Comparison of ENCODE assay signal across 17 mouse cellular contexts in genomic region chr11:12309423-12310023, GRCm38 (mm10).
DNase-seq lines count a peak whose midpoint lies in the region; ATAC-seq and TF ChIP-seq lines count a peak whose summit lies in the region.
"Had no signal": no experiment of that assay in that cellular context is flagged by ENCODE, and none has a peak within 500 bp of the region (broad histone marks: within the 10 kb centered on the region; RNA-seq: fewer than 3 reads in every experiment).

No protein-coding gene starts in this region.

- TF ChIP-seq RAD21 in MEL (IDR thresholded peaks at IDR 0.05; ENCODE audit: low read depth, low read length) = no peak

- TF ChIP-seq CTCF in heart, postnatal 0 days (IDR thresholded peaks at IDR 0.05; ENCODE audit: low read depth) = no peak
- no peak for TF ChIP-seq CTCF in MEL (IDR thresholded peaks at IDR 0.05 in 2 of 3, conservative IDR thresholded peaks at IDR 0.05 in 1 of 3; ENCODE audit: control insufficient read depth in 1 of 3, insufficient read depth in 1 of 3, low read depth in 2 of 3, low read length in 3 of 3, poor library complexity in 1 of 3, severe bottlenecking in 1 of 3)

- DNase-seq in forebrain, embryonic 11.5 days (ENCODE audit: low spot score) = peak; percentile 50
- no peak for DNase-seq in heart, postnatal 0 days (ENCODE audit: low spot score)
- no peak for DNase-seq in heart, adult 18-20 months
- peak; percentile 47 for DNase-seq in MEL (ENCODE audit: low read depth, low spot score)
- no peak for DNase-seq in liver, embryonic 13.5 days
- no peak for DNase-seq in hindbrain, embryonic 10.5 days (ENCODE audit: low spot score)
- DNase-seq: cerebellum, adult 11-12 months; gastrocnemius, postnatal 36 days; lung, embryonic 14.5 days; thymus, adult 18-20 months had no signal

- TF ChIP-seq POLR2A in MEL (IDR thresholded peaks at IDR 0.05; ENCODE audit: control insufficient read depth in 1 of 2, insufficient read depth in 1 of 2, low read depth in 1 of 2, low read length in 2 of 2, poor library complexity in 1 of 2) = no peak

- WGBS in forebrain, embryonic 11.5 days = 14% methylated on average over 3 of the region's 3 CpGs
- 20% methylated on average over 3 of the region's 3 CpGs for WGBS in forebrain, embryonic 16.5 days
- WGBS in heart, postnatal 0 days = 33% methylated on average over 3 of the region's 3 CpGs
- WGBS in liver, embryonic 13.5 days (ENCODE audit: insufficient replicate concordance) = 13% methylated on average over 3 of the region's 3 CpGs
- 52% methylated on average over 3 of the region's 3 CpGs for WGBS in hindbrain, embryonic 10.5 days

- no peak overlapping the region for H3K27ac ChIP-seq in forebrain, embryonic 11.5 days (ENCODE audit: low read depth, low read length)
- no peak overlapping the region for H3K27ac ChIP-seq in forebrain, embryonic 16.5 days (ENCODE audit: low read length)
- peak overlapping the region; percentile 67 for H3K27ac ChIP-seq in heart, postnatal 0 days (ENCODE audit: low read depth)
- H3K27ac ChIP-seq in MEL (ENCODE audit: control insufficient read depth, low read depth, low read length) = no peak overlapping the region
- no peak overlapping the region for H3K27ac ChIP-seq in liver, embryonic 13.5 days
- H3K27ac ChIP-seq in hindbrain, embryonic 10.5 days = no peak overlapping the region
- H3K27ac ChIP-seq: hindbrain, embryonic 13.5 days; kidney, embryonic 15.5 days; limb, embryonic 12.5 days; macrophage had no signal

- no peaks in the 10 kb centered on the region for H3K36me3 ChIP-seq in forebrain, embryonic 11.5 days (ENCODE audit: control insufficient read depth, insufficient read depth, low read length)
- no peaks in the 10 kb centered on the region for H3K36me3 ChIP-seq in forebrain, embryonic 16.5 days (ENCODE audit: control insufficient read depth, insufficient read depth)
- H3K36me3 ChIP-seq in heart, postnatal 0 days (replicated peaks; ENCODE audit: control insufficient read depth, insufficient read depth, low read length) = no peaks in the 10 kb centered on the region
- H3K36me3 ChIP-seq in MEL (ENCODE audit: control insufficient read depth in 1 of 2, insufficient read depth in 2 of 2, low read length in 2 of 2) = no peaks in the 10 kb centered on the region
- no peaks in the 10 kb centered on the region for H3K36me3 ChIP-seq in liver, embryonic 13.5 days
- no peaks in the 10 kb centered on the region for H3K36me3 ChIP-seq in hindbrain, embryonic 10.5 days
- H3K36me3 ChIP-seq: hindbrain, embryonic 13.5 days; intestine, embryonic 15.5 days; kidney, embryonic 15.5 days; limb, embryonic 12.5 days had no signal

- no peaks in the 10 kb centered on the region for H3K27me3 ChIP-seq in forebrain, embryonic 11.5 days (ENCODE audit: control insufficient read depth, insufficient read depth, low read length)
- 0 out of 2 replicates have a peak, but pooled peaks cover 2% of the 10 kb centered on the region for H3K27me3 ChIP-seq in forebrain, embryonic 16.5 days (replicated peaks; ENCODE audit: control insufficient read depth, insufficient read depth, low read length)
- no peaks in the 10 kb centered on the region for H3K27me3 ChIP-seq in heart, postnatal 0 days (ENCODE audit: control insufficient read depth, insufficient read depth, low read length)
- no peaks in the 10 kb centered on the region for H3K27me3 ChIP-seq in MEL (ENCODE audit: control insufficient read depth in 1 of 2, insufficient read depth in 2 of 2, low read length in 2 of 2)
- 0 out of 2 replicates have a peak, but pooled peaks cover 6% of the 10 kb centered on the region for H3K27me3 ChIP-seq in liver, embryonic 13.5 days
- peaks cover 4% of the 10 kb centered on the region; the same call in 1 of the 2 replicates for H3K27me3 ChIP-seq in hindbrain, embryonic 10.5 days (ENCODE audit: insufficient read depth, poor library complexity, severe bottlenecking)
- H3K27me3 ChIP-seq: hindbrain, embryonic 13.5 days; intestine, embryonic 15.5 days; kidney, embryonic 15.5 days; limb, embryonic 12.5 days had no signal

- ATAC-seq in forebrain, embryonic 11.5 days (replicated peaks; ENCODE audit: low FRiP score) = 0 out of 2 replicates have a peak, but pooled peaks have one; percentile 30
- no peak for ATAC-seq in forebrain, embryonic 16.5 days
- ATAC-seq in heart, postnatal 0 days (ENCODE audit: insufficient read depth, low read depth) = peak; percentile 61; the same call in 1 of the 2 replicates
- peak; percentile 39; the same call in 1 of the 2 replicates for ATAC-seq in liver, embryonic 13.5 days (ENCODE audit: low read depth)
- ATAC-seq in cerebellum, adult (ENCODE audit: insufficient number of reproducible peaks, low FRiP score, low TSS enrichment) = no peak
- ATAC-seq: intestine, embryonic 15.5 days had no signal

- no peak overlapping the region for H3K4me2 ChIP-seq in forebrain, embryonic 11.5 days (ENCODE audit: low read depth, low read length, severe bottlenecking)
- no peak overlapping the region for H3K4me2 ChIP-seq in forebrain, embryonic 16.5 days (ENCODE audit: low read length)
- H3K4me2 ChIP-seq in heart, postnatal 0 days (ENCODE audit: low read depth, low read length) = peak overlapping the region; percentile 36; the same call in 1 of the 2 replicates
- no peak overlapping the region for H3K4me2 ChIP-seq in liver, embryonic 13.5 days
- H3K4me2 ChIP-seq: hindbrain, embryonic 13.5 days; intestine, embryonic 15.5 days; kidney, embryonic 15.5 days; limb, embryonic 12.5 days; lung, embryonic 14.5 days had no signal

- H3K9me3 ChIP-seq in forebrain, embryonic 11.5 days (ENCODE audit: control insufficient read depth, low read length) = no peaks in the 10 kb centered on the region
- H3K9me3 ChIP-seq in forebrain, embryonic 16.5 days (ENCODE audit: control insufficient read depth, low read length) = no peaks in the 10 kb centered on the region
- no peaks in the 10 kb centered on the region for H3K9me3 ChIP-seq in heart, postnatal 0 days (replicated peaks; ENCODE audit: control insufficient read depth, low read length)
- H3K9me3 ChIP-seq in MEL (replicated peaks; ENCODE audit: insufficient read depth, low read length) = no peaks in the 10 kb centered on the region
- no peaks in the 10 kb centered on the region for H3K9me3 ChIP-seq in liver, embryonic 13.5 days (replicated peaks)
- H3K9me3 ChIP-seq in hindbrain, embryonic 10.5 days = no peaks in the 10 kb centered on the region
- H3K9me3 ChIP-seq: hindbrain, embryonic 13.5 days; intestine, embryonic 15.5 days; kidney, embryonic 15.5 days; limb, embryonic 12.5 days had no signal

- H3K79me2 ChIP-seq in MEL (ENCODE audit: control insufficient read depth, insufficient read depth, low read length, poor library complexity) = no peaks in the 10 kb centered on the region

- no peak overlapping the region for H3K9ac ChIP-seq in forebrain, embryonic 11.5 days (ENCODE audit: low read length)
- H3K9ac ChIP-seq in forebrain, embryonic 16.5 days (replicated peaks; ENCODE audit: low read depth, low read length) = no peak overlapping the region
- peak overlapping the region; percentile 30 for H3K9ac ChIP-seq in heart, postnatal 0 days (replicated peaks; ENCODE audit: low read depth, low read length)
- H3K9ac ChIP-seq in MEL (ENCODE audit: control insufficient read depth, low read depth, low read length, poor library complexity, severe bottlenecking) = no peak overlapping the region
- no peak overlapping the region for H3K9ac ChIP-seq in liver, embryonic 13.5 days
- H3K9ac ChIP-seq: hindbrain, embryonic 13.5 days; intestine, embryonic 15.5 days; kidney, embryonic 15.5 days; limb, embryonic 12.5 days; lung, embryonic 14.5 days had no signal

- H3K4me1 ChIP-seq in forebrain, embryonic 11.5 days (replicated peaks; ENCODE audit: control insufficient read depth, insufficient read depth, low read length) = no peaks in the 10 kb centered on the region; the same call in 1 of the 2 replicates
- H3K4me1 ChIP-seq in forebrain, embryonic 16.5 days (replicated peaks; ENCODE audit: control insufficient read depth, insufficient read depth, low read length) = no peaks in the 10 kb centered on the region
- H3K4me1 ChIP-seq in heart, postnatal 0 days (ENCODE audit: control insufficient read depth, insufficient read depth) = peaks cover 10% of the 10 kb centered on the region; the same call in 1 of the 2 replicates
- H3K4me1 ChIP-seq in MEL (ENCODE audit: control insufficient read depth in 1 of 2, insufficient read depth in 2 of 2, low read length in 2 of 2) = no peaks in the 10 kb centered on the region
- no peaks in the 10 kb centered on the region for H3K4me1 ChIP-seq in liver, embryonic 13.5 days (replicated peaks)
- H3K4me1 ChIP-seq in hindbrain, embryonic 10.5 days (replicated peaks) = no peaks in the 10 kb centered on the region
- H3K4me1 ChIP-seq: hindbrain, embryonic 13.5 days; intestine, embryonic 15.5 days; kidney, embryonic 15.5 days; limb, embryonic 12.5 days had no signal

- no peak overlapping the region for H3K4me3 ChIP-seq in forebrain, embryonic 11.5 days (ENCODE audit: low read depth, low read length)
- H3K4me3 ChIP-seq in forebrain, embryonic 16.5 days (replicated peaks; ENCODE audit: low read length) = no peak overlapping the region
- H3K4me3 ChIP-seq in heart, postnatal 0 days (ENCODE audit: low read depth, low read length) = 0 out of 2 replicates have a peak overlapping the region, but pooled peaks have one; percentile 7
- no peak overlapping the region for H3K4me3 ChIP-seq in MEL (ENCODE audit: control insufficient read depth in 1 of 2, insufficient read depth in 1 of 2, low read depth in 2 of 2, low read length in 2 of 2)
- H3K4me3 ChIP-seq in liver, embryonic 13.5 days (replicated peaks) = no peak overlapping the region
- H3K4me3 ChIP-seq in hindbrain, embryonic 10.5 days = no peak overlapping the region
- H3K4me3 ChIP-seq: hindbrain, embryonic 13.5 days; intestine, embryonic 15.5 days; kidney, embryonic 15.5 days; limb, embryonic 12.5 days had no signal

- no peak for TF ChIP-seq EP300 in heart, postnatal 0 days (IDR thresholded peaks at IDR 0.05; ENCODE audit: low read depth)
- TF ChIP-seq EP300 in MEL (IDR thresholded peaks at IDR 0.05; ENCODE audit: low read depth in 1 of 2, low read length in 2 of 2) = 0 out of 4 replicates have a peak, but pooled peaks of 1 of the 2 experiments have one; percentile 20

TF ChIP-seq in MEL, 35 proteins besides CTCF, POLR2A, EP300 and RAD21:
- TF ChIP-seq MAX (IDR thresholded peaks at IDR 0.05; ENCODE audit: low read length) (no peak), KAT2A (conservative IDR thresholded peaks at IDR 0.05; ENCODE audit: low read depth, low read length) (no peak), TBP (IDR thresholded peaks at IDR 0.05; ENCODE audit: low read depth, low read length) (no peak), GABPA (IDR thresholded peaks at IDR 0.05; ENCODE audit: low read depth, low read length) (no peak), MYC (IDR thresholded peaks at IDR 0.05; ENCODE audit: low read depth, low read length) (no peak), HCFC1 (IDR thresholded peaks at IDR 0.05; ENCODE audit: low read depth, low read length) (no peak), TAL1 (IDR thresholded peaks at IDR 0.05; ENCODE audit: low read length) (no peak), NRF1 (IDR thresholded peaks at IDR 0.05; ENCODE audit: insufficient read depth, low read depth, low read length, poor library complexity, severe bottlenecking) (no peak), SMC3 (IDR thresholded peaks at IDR 0.05; ENCODE audit: low read depth, low read length) (no peak)
TF ChIP-seq in MEL: peak in this region for 0.

Comparison
In these comparisons a context has a peak if more than half of its experiments do, and no peak if none do; other contexts are left out.
1. ATAC-seq: peak in forebrain, embryonic 11.5 days (single experiment), heart, postnatal 0 days (single experiment) and liver, embryonic 13.5 days (single experiment); none in forebrain, embryonic 16.5 days (single experiment) and cerebellum, adult (single experiment).
2. DNase-seq: peak in forebrain, embryonic 11.5 days (single experiment) and MEL (single experiment); none in heart, postnatal 0 days (single experiment), heart, adult 18-20 months (0 of 2), liver, embryonic 13.5 days (single experiment) and hindbrain, embryonic 10.5 days (single experiment).